Mouse (Mus musculus) brain, embryonic 14.5 days (tissue): ENCODE measurements around the gene Smchd1.

Experiments used
- CTCF ChIP-seq: fragments of 200-500 bp; IDR thresholded peaks from 2 replicates; pipeline ENCODE4 v1.5.1; 2012; ENCODE audit warnings: inconsistent platforms, mild to moderate bottlenecking, moderate library complexity, borderline replicate concordance; ENCODE audit not compliant: insufficient read depth, insufficient read length; ENCODE audit errors: extremely low read depth
- POLR2A ChIP-seq: fragments of 200-500 bp; IDR thresholded peaks from 2 replicates; pipeline ENCODE4 v1.6.1; 2012; ENCODE audit warnings: mild to moderate bottlenecking, inconsistent platforms, borderline replicate concordance; ENCODE audit not compliant: poor library complexity, insufficient read depth, insufficient read length, severe bottlenecking; ENCODE audit errors: extremely low read depth

DNA sequence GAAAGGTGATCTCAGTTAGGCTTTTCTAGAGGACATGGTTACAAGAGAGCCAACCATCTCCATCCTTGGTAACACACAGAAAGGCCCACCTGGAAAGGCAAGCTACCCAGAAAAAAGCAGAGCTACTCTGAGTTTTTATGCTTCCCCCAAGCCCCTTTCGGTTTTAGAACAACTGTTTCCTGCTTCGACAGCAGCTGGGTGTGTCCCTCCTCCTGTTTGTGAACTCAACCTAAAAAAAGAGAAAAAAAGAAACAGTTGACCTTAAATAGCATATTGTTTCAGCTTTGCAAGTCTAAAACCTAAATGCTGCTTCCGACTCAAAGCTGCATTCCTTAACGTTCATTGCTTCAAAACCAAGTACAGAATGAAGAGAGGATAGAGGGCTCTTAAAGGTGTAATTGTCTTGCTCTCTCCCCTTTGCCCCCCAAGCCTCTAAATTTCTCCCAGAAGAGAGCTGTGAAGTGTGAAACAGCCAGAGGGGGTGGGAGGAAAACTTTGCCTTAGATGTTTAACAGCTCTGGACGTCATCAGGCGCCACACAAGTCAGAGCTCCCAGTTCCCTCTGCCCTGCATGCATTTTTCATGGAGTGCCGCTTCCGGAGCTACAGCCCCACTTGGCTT lies 11.2 kb upstream of the Smchd1 start:
- TF ChIP-seq POLR2A (no peak), CTCF (no peak)
